Mouse (Mus musculus) CH12.LX (cell line): ENCODE results near the gene Pon3. TPM values are rescaled to one million over a fixed set of nuclear protein-coding genes. Genes with fewer than 3 reads are reported as not detected.
"Not testable (repeated sequence)": the region's sequence is repeated elsewhere in the genome, so short reads cannot be mapped to it uniquely, and the experiment has no call there.

ENCODE experiments used
- DNase-seq: peaks from one replicate; pipeline ENCODE4 v3.0.0-alpha.2; 2013; ENCODE audit errors: extremely low read depth
- H3K27ac ChIP-seq: 2 replicates; pipeline ENCODE4 v1.5.1; 2012; ENCODE audit warnings: low read depth, mild to moderate bottlenecking, control low read depth, moderate library complexity; ENCODE audit not compliant: insufficient read depth
- H3K27me3 ChIP-seq: replicated peaks from 2 replicates; pipeline ENCODE3; 2012; ENCODE audit warnings: inconsistent platforms
- H3K36me3 ChIP-seq, 2 experiments: replicated peaks in 1 of 2; 2 replicates each; pipeline versions ENCODE3 to v1.6.1; 2012; ENCODE audit warnings: inconsistent platforms in 1 of 2, low read length in 1 of 2, mild to moderate bottlenecking in 1 of 2, mixed read lengths in 1 of 2, moderate library complexity in 1 of 2; ENCODE audit not compliant: control insufficient read depth in 1 of 2, insufficient read depth in 1 of 2
- H3K4me1 ChIP-seq, 2 experiments: 2 replicates each; pipeline ENCODE4 v1.6.1; 2012; ENCODE audit warnings: inconsistent platforms in 1 of 2, moderate library complexity in 1 of 2; ENCODE audit not compliant: insufficient read depth in 2 of 2, control insufficient read depth in 1 of 2
- H3K4me2 ChIP-seq: 2 replicates; pipeline ENCODE4 v1.6.1; 2012; ENCODE audit warnings: low read depth, mild to moderate bottlenecking, control low read depth; ENCODE audit not compliant: poor library complexity, insufficient read depth, severe bottlenecking
- H3K4me3 ChIP-seq, 3 experiments: fragments of 150-350 bp in 1 of 3; sonication (generic) in 1 of 3; replicated peaks in 1 of 3; 2 replicates each; pipeline versions ENCODE3 to v1.5.1; 2011 to 2012; ENCODE audit warnings: low read depth in 2 of 3, low read length in 2 of 3, mild to moderate bottlenecking in 2 of 3, moderate library complexity in 2 of 3, control low read depth in 1 of 3, improper control_type of control experiment in 1 of 3, inconsistent platforms in 1 of 3, mixed read lengths in 1 of 3; ENCODE audit not compliant: poor library complexity in 1 of 3
- H3K79me2 ChIP-seq: replicated peaks from 2 replicates; pipeline ENCODE4 v1.6.1; 2012; ENCODE audit warnings: mild to moderate bottlenecking, moderate library complexity; ENCODE audit not compliant: control insufficient read depth, poor library complexity, insufficient read depth, severe bottlenecking; ENCODE audit errors: extremely low read depth
- H3K9ac ChIP-seq: 2 replicates; pipeline ENCODE4 v1.6.1; 2012; ENCODE audit warnings: low read depth, mild to moderate bottlenecking, control low read depth, moderate library complexity; ENCODE audit not compliant: insufficient read depth
- H3K9me3 ChIP-seq: replicated peaks from 2 replicates; pipeline ENCODE3; 2012; ENCODE audit warnings: low read length, inconsistent platforms, mixed read lengths
- CTCF ChIP-seq, 2 experiments: IDR thresholded peaks in 1 of 2; conservative IDR thresholded peaks in 1 of 2; 2 replicates each; pipeline ENCODE4 v1.5.1; 2011 to 2012; ENCODE audit warnings: low read depth in 2 of 2, low read length in 2 of 2, improper control_type of control experiment in 1 of 2, inconsistent platforms in 1 of 2, mild to moderate bottlenecking in 1 of 2, moderate library complexity in 1 of 2
- E2F4 ChIP-seq: IDR thresholded peaks from 2 replicates; pipeline ENCODE4 v1.6.1; 2011; ENCODE audit warnings: low read depth, low read length, improper control_type of control experiment; ENCODE audit not compliant: insufficient replicate concordance
- EP300 ChIP-seq: IDR thresholded peaks from 2 replicates; pipeline ENCODE4 v1.6.1; 2011; ENCODE audit warnings: low read length, improper control_type of control experiment
- ETS1 ChIP-seq: conservative IDR thresholded peaks from 2 replicates; pipeline ENCODE4 v1.6.1; 2012; ENCODE audit warnings: low read depth, mild to moderate bottlenecking, inconsistent platforms, low read length, improper control_type of control experiment, moderate library complexity
- HCFC1 ChIP-seq: IDR thresholded peaks from 2 replicates; pipeline ENCODE4 v1.6.1; 2012; ENCODE audit warnings: low read depth, mild to moderate bottlenecking, inconsistent platforms, low read length, improper control_type of control experiment
- JUN ChIP-seq: IDR thresholded peaks from 2 replicates; pipeline ENCODE4 v1.6.1; 2011; ENCODE audit warnings: low read depth, mild to moderate bottlenecking, low read length, improper control_type of control experiment, moderate library complexity; ENCODE audit not compliant: insufficient read depth
- JUND ChIP-seq: conservative IDR thresholded peaks from 2 replicates; pipeline ENCODE4 v1.6.1; 2011; ENCODE audit warnings: low read depth, low read length, improper control_type of control experiment
- MEF2A ChIP-seq: IDR thresholded peaks from 2 replicates; pipeline ENCODE4 v1.6.1; 2014; ENCODE audit warnings: low read depth, mild to moderate bottlenecking, inconsistent platforms, low read length, improper control_type of control experiment, borderline replicate concordance
- NELFE ChIP-seq: IDR thresholded peaks from 2 replicates; pipeline ENCODE4 v1.6.1; 2011; ENCODE audit warnings: low read depth, low read length, improper control_type of control experiment
- NRF1 ChIP-seq: IDR thresholded peaks from 2 replicates; pipeline ENCODE4 v1.6.1; 2014; ENCODE audit warnings: low read depth, mild to moderate bottlenecking, inconsistent platforms, low read length, improper control_type of control experiment, moderate library complexity
- PAX5 ChIP-seq: IDR thresholded peaks from 2 replicates; pipeline ENCODE4 v1.6.1; 2012; ENCODE audit warnings: low read length, inconsistent platforms, mixed read lengths
- POLR2A ChIP-seq: IDR thresholded peaks from 2 replicates; pipeline ENCODE4 v1.6.1; 2011; ENCODE audit warnings: low read depth, mild to moderate bottlenecking, improper control_type of control experiment, low read length
- RCOR1 ChIP-seq: conservative IDR thresholded peaks from 2 replicates; pipeline ENCODE4 v1.6.1; 2012; ENCODE audit warnings: low read depth, mild to moderate bottlenecking, inconsistent platforms, low read length, improper control_type of control experiment
- TCF12 ChIP-seq: IDR thresholded peaks from 2 replicates; pipeline ENCODE4 v1.6.1; 2014; ENCODE audit warnings: low read depth, mild to moderate bottlenecking, inconsistent platforms, low read length, improper control_type of control experiment
- USF1 ChIP-seq: IDR thresholded peaks from 2 replicates; pipeline ENCODE4 v1.6.1; 2014; ENCODE audit warnings: low read depth, mild to moderate bottlenecking, inconsistent platforms, low read length, improper control_type of control experiment
- ZC3H11A ChIP-seq: IDR thresholded peaks from 2 replicates; pipeline ENCODE4 v1.6.1; 2012; ENCODE audit warnings: low read depth, mild to moderate bottlenecking, inconsistent platforms, low read length, improper control_type of control experiment
- ZNF384 ChIP-seq: IDR thresholded peaks from 2 replicates; pipeline ENCODE4 v1.6.1; 2012; ENCODE audit warnings: low read depth, low read length, improper control_type of control experiment, inconsistent platforms
- dilution Hi-C: fragments of 300-500 bp; cut with MboI; formaldehyde crosslinking; loops from 2 replicates; pipeline ENCODE4 v1.14.3; 2020; ENCODE audit warnings: low sequenced_read_pairs; ENCODE audit not compliant: extremely low pct_unique_long_range_greater_than_20kb, extremely low pct_ligation_motif_present
- in situ Hi-C: fragments of 300-500 bp; cut with MboI; formaldehyde crosslinking; loops from 3 replicates; pipeline ENCODE4 v1.14.3; 2019; ENCODE audit warnings: low sequenced_read_pairs, low pct_ligation_motif_present, low pct_unique_long_range_greater_than_20kb, mixed read lengths
- polyA plus RNA-seq: library from polyadenylated mRNA; unstranded; fragments of >175 nt; gene quantifications from 2 replicates; pipeline ENCODE4 v1.2.1, GENCODE M21; 2012; ENCODE audit warnings: low read depth; ENCODE audit not compliant: insufficient read length
- total RNA-seq, 2 experiments: library from RNA; depleted of rRNA; stranded (reverse); fragments of 300-350 nt in 1 of 2; fragments of >200 nt in 1 of 2; gene quantifications; 2 replicates each; pipeline ENCODE4 v1.2.3; 2012 to 2014

Pon3 gene
- total and polyA plus RNA-seq, 3 experiments, result 13.4 to 33.1 (median 27.5) TPM

- Histone ChIP-seq H3K36me3 (peaks cover 1 to 69% of the 10 kb centered on the region in 2 experiments), H3K9ac (no peak overlapping the region)
- TF ChIP-seq HCFC1 (no peak), NRF1 (no peak), TCF12 (no peak), ZC3H11A (no peak)
Measured at GRCm38 (mm10) chr6:5233812-5234211, 22.3 kb downstream of the Pon3 start.

GRCm38 (mm10) chr6:5232022-5232421 lies 24.1 kb downstream of the Pon3 start:
- H3K27me3 ChIP-seq, result no peaks in the 10 kb centered on the region
- no peak overlapping the region for H3K27ac ChIP-seq
- TF ChIP-seq RCOR1 (no peak), ETS1 (no peak), JUND (no peak)
- no peak overlapping the region for H3K9ac ChIP-seq
- no peaks in the 10 kb centered on the region for H3K9me3 ChIP-seq
- H3K79me2 ChIP-seq, result no peaks in the 10 kb centered on the region
- no peak overlapping the region for H3K4me2 ChIP-seq
- H3K4me3 ChIP-seq, result no peak overlapping the region
- dilution Hi-C loops, result no loop called here
- DNase-seq, result no peak
- H3K36me3 ChIP-seq, result peaks cover 0 to 61% of the 10 kb centered on the region in 2 experiments
- in situ Hi-C loops, result loop anchor here (10.0 kb wide), 1 partner anchor 153 kb away; the partner anchor contains the start of gene Asb4
- peaks cover 0 to 2% of the 10 kb centered on the region in 2 experiments; a peak in 1 of 4 replicates for H3K4me1 ChIP-seq

More at GRCm38 (mm10) chr6:5233812-5234211, 22.3 kb downstream of the Pon3 start:
- H3K4me3 ChIP-seq, result no peak overlapping the region
- DNase-seq, result no peak
- no peaks in the 10 kb centered on the region for H3K9me3 ChIP-seq
- peaks cover 0 to 14% of the 10 kb centered on the region in 2 experiments; a peak in 2 of 4 replicates for H3K4me1 ChIP-seq
- H3K27ac ChIP-seq, result no peak overlapping the region
- dilution Hi-C loops (no loop called here), in situ Hi-C loops (loop anchor here (10.0 kb wide), 1 partner anchor 151 kb away; the partner anchor contains the start of gene Asb4)
- H3K79me2 ChIP-seq, result no peaks in the 10 kb centered on the region
- no peaks in the 10 kb centered on the region for H3K27me3 ChIP-seq
- no peak overlapping the region for H3K4me2 ChIP-seq

- Histone ChIP-seq H3K9ac (no peak overlapping the region), H3K79me2 (no peaks in the 10 kb centered on the region), H3K9me3 (no peaks in the 10 kb centered on the region), H3K4me1 (no peaks in the 10 kb centered on the region), H3K27me3 (no peaks in the 10 kb centered on the region), H3K4me2 (no peak overlapping the region), H3K4me3 (no peak overlapping the region), H3K27ac (no peak overlapping the region), H3K36me3 (peaks cover 0 to 51% of the 10 kb centered on the region in 2 experiments)
- dilution Hi-C loops (no loop called here), in situ Hi-C loops (loop anchor here (10.0 kb wide), 1 partner anchor 155 kb away; the partner anchor contains the start of gene Asb4)
- TF ChIP-seq NELFE, result no peak
- TF ChIP-seq EP300, result no peak
- TF ChIP-seq ETS1, result no peak
- TF ChIP-seq MEF2A, result no peak
- no peak for TF ChIP-seq E2F4
- no peak for TF ChIP-seq PAX5
- no peak for TF ChIP-seq ZNF384
- no peak for TF ChIP-seq POLR2A
- TF ChIP-seq JUND, result no peak
- no peak for TF ChIP-seq CTCF (conservative IDR thresholded peaks at IDR 0.05 in 1 of 2, IDR thresholded peaks at IDR 0.05 in 1 of 2; ENCODE audit: low read depth in 2 of 2, low read length in 2 of 2)
- no peak for TF ChIP-seq JUN
- TF ChIP-seq USF1, result no peak
- TF ChIP-seq ZC3H11A, result no peak
- DNase-seq, result no peak
Measured at GRCm38 (mm10) chr6:5230261-5230660, 25.8 kb downstream of the Pon3 start.

- H3K79me2 ChIP-seq, in situ Hi-C loops, H3K27me3 ChIP-seq, H3K4me1 ChIP-seq, dilution Hi-C loops, DNase-seq, H3K9ac ChIP-seq, H3K4me3 ChIP-seq, H3K4me2 ChIP-seq, H3K27ac ChIP-seq, H3K9me3 ChIP-seq: not testable (repeated sequence)
- peaks cover 7 to 34% of the 10 kb centered on the region in 2 experiments for H3K36me3 ChIP-seq
Measured at GRCm38 (mm10) chr6:5223551-5223950, 32.5 kb downstream of the Pon3 start.
